Mouse (Mus musculus): Measurements from ENCODE around the gene Clybl.

DNA sequence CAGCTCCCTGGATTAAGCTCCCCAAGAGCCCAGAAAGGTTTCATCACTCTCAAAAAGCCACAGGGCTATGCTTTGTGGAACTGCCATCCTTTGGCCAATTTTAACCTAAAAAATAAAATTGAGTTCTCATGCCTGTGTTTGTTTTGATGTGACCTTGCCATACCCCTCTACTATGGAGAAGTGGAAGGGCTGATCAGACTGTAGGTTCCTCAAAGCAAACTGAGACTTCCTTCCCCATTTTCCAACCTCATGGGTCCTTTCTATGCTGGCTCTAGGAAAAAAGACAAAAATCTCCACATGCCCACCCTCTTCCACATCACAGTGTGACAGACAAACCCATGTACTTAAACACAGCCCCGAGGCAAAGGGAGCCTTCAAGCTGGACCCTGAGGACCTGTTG is 79.7 kb downstream of the Clybl start:
- TF ChIP-seq CTCF (IDR thresholded peaks at IDR 0.05; ENCODE audit: low read depth) (no peak), EP300 (optimal IDR thresholded peaks at IDR 0.05) (no peak)

Measured in stomach, postnatal 0 days (tissue).